Mouse (Mus musculus) testis, adult 2 months (tissue): Measurements from ENCODE around the gene Prss2.

Experiments used
- CTCF ChIP-seq: fragments of 200-500 bp; IDR thresholded peaks from 2 replicates; pipeline ENCODE4 v1.5.1; 2012; ENCODE audit warnings: low read depth, mild to moderate bottlenecking, inconsistent platforms, low read length, moderate library complexity; ENCODE audit not compliant: control insufficient read depth, insufficient read depth, insufficient replicate concordance
- POLR2A ChIP-seq: fragments of 200-500 bp; IDR thresholded peaks from 2 replicates; pipeline ENCODE4 v1.6.1; 2012; ENCODE audit warnings: low read depth, mild to moderate bottlenecking, inconsistent platforms, low read length, moderate library complexity; ENCODE audit not compliant: control insufficient read depth

DNA sequence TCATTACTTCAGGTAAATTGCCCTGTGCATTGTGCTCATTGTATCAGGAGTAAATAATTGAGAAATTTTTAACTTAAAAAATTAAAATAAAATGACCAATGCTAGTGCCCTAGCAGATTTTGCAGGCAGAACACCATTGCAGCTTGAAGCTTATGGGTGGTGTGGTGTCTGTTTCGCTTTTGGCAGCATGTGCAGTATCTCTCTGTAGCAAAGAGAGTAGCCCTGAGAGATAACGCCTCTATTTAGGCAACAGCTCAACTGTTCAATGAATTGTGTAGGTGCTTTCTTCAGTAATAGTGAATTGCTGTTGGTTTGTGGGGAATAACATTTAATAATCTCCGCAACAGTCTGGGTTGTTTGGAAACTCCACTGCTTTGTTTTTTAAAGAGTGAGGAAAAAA is 22.2 kb upstream of the Prss2 start:
- no peak for TF ChIP-seq POLR2A
- TF ChIP-seq CTCF, result no peak
